Comparison of ENCODE assay signal across 14 mouse cellular contexts in the genomic region with DNA sequence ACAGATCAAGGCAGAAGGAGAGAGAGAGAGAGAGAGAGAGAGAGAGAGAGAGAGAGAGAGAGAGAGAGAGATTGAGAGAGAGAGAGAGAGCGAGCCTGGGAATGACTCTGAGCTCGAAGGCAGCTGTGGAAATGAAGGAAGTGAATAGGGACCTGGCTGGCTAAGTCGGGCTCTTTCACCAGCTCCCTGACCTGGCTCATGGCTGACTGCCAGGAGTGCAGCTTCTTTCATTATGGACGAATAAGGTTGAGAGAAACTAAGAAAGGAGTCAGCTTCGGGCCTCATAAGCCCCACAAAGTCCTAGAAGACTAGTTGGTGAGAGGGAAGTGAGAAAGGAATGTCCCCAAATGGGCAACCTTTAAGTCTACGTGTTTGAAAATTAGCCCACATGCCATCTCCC. TPM values are rescaled to one million over a fixed set of nuclear protein-coding genes. Genes with fewer than 3 reads are reported as not detected.
DNase-seq lines count a peak whose midpoint lies in the region; ATAC-seq lines count a peak whose summit lies in the region.
"Had no signal": no experiment of that assay in that cellular context is flagged by ENCODE, and none has a peak within 500 bp of the region (broad histone marks: within the 10 kb centered on the region; RNA-seq: fewer than 3 reads in every experiment).

No protein-coding gene starts in this region.

- no peaks in the 10 kb centered on the region for H3K36me3 ChIP-seq in kidney, embryonic 16.5 days (ENCODE audit: insufficient read depth, low read length)

- H3K4me1 ChIP-seq in kidney, embryonic 16.5 days (ENCODE audit: insufficient read depth, low read length): 0 out of 2 replicates have a peak, but pooled peaks cover 3% of the 10 kb centered on the region

- H3K4me3 ChIP-seq in kidney, embryonic 16.5 days (ENCODE audit: low read length): no peak overlapping the region

- H3K9ac ChIP-seq in kidney, embryonic 16.5 days (replicated peaks; ENCODE audit: low read length): no peak overlapping the region
- H3K9ac ChIP-seq: liver, embryonic 14.5 days had no signal

- H3K27ac ChIP-seq in kidney, embryonic 16.5 days (ENCODE audit: low read length): no peak overlapping the region
- H3K27ac ChIP-seq: liver, embryonic 14.5 days; stomach, postnatal 0 days had no signal

- peak; percentile 62 for DNase-seq in adrenal gland, postnatal 10 days
- DNase-seq in adrenal gland, adult 8-10 months: no peak
- peak; percentile 58 for DNase-seq in kidney, adult 18-20 months
- peak; percentile 48 for DNase-seq in testis, postnatal 10 days (ENCODE audit: low spot score)
- no peak for DNase-seq in testis, postnatal 14 days (ENCODE audit: low spot score)
- DNase-seq in spleen, adult 12 weeks (ENCODE audit: low spot score): no peak
- no peak for DNase-seq in ovary, adult 18-20 months (ENCODE audit: low spot score)

- H3K4me2 ChIP-seq in kidney, embryonic 16.5 days (replicated peaks; ENCODE audit: low read depth, low read length): no peak overlapping the region

- 23% methylated on average over 6 of the region's 6 CpGs for WGBS in kidney, embryonic 16.5 days

- no peaks in the 10 kb centered on the region for H3K9me3 ChIP-seq in kidney, embryonic 16.5 days (ENCODE audit: low read length)

- H3K27me3 ChIP-seq in kidney, embryonic 16.5 days (ENCODE audit: insufficient read depth, low read length): no peaks in the 10 kb centered on the region

- ATAC-seq in kidney, embryonic 16.5 days (ENCODE audit: low FRiP score, low TSS enrichment): no peak
- ATAC-seq: activated CD4-positive, CD25-positive, alpha-beta regulatory T cell, adult 4 months; intestine, postnatal 0 days had no signal

RNA-seq across cellular contexts. Expression of gene Smpd1, which starts 34.0 kb away (rescaled TPM):
- 10 to 100 TPM; 59.2 to 68.1 TPM for total RNA-seq in adrenal gland, postnatal 10 days (2021)
- 10 to 100 TPM; 47.3 to 54.3 (median 51.8) TPM for total RNA-seq in adrenal gland, adult 8-10 months (2022)
- 58.7 and 60.7 TPM in 2 replicates for polyA plus RNA-seq in kidney, embryonic 16.5 days (2015; fragmentation: Nextera tagmentation; extraction: Ambion mirVana)

RNA-seq across cellular contexts. Expression of gene Cavin3, which starts 38.1 kb away (rescaled TPM):
- 10 to 100 TPM; 48.6 to 49.5 TPM for total RNA-seq in adrenal gland, postnatal 10 days (2021)
- 10 to 100 TPM; 59.4 to 66.5 (median 60.9) TPM for total RNA-seq in adrenal gland, adult 8-10 months (2022)
- 59.4 and 75.7 TPM in 2 replicates for polyA plus RNA-seq in kidney, embryonic 16.5 days (2015; fragmentation: Nextera tagmentation; extraction: Ambion mirVana)
- total RNA-seq: monocyte, adult 5-6 weeks; neutrophil, adult 5-6 weeks had no signal
- polyA plus RNA-seq: activated CD4-positive, CD25-positive, alpha-beta regulatory T cell, adult 4 months had no signal

Comparison
In these comparisons a context has a peak if more than half of its experiments do, and no peak if none do; other contexts are left out.
1. DNase-seq: peak in adrenal gland, postnatal 10 days (single experiment), kidney, adult 18-20 months (single experiment) and testis, postnatal 10 days (single experiment); none in adrenal gland, adult 8-10 months (single experiment), testis, postnatal 14 days (single experiment), spleen, adult 12 weeks (single experiment) and ovary, adult 18-20 months (single experiment).